Mouse (Mus musculus) forebrain, embryonic 14.5 days (tissue): Measurements from ENCODE around the gene Blmh. TPM values are rescaled to one million over a fixed set of nuclear protein-coding genes. Genes with fewer than 3 reads are reported as not detected.

ENCODE experiments used
- ATAC-seq: fragments of 200-750 bp; cut with Nextera tagmentation; 2 replicates; pipeline ENCODE4 v1.8.0; 2017; ENCODE audit warnings: mild to moderate bottlenecking, moderate library complexity
- DNase-seq: peaks from one replicate; pipeline ENCODE4 v3.0.0-alpha.2; 2015; ENCODE audit warnings: low spot score
- H3K27ac ChIP-seq: fragments of 300-500 bp; sonication (generic); 2 replicates; pipeline ENCODE4 v1.5.1; 2014; ENCODE audit warnings: low read depth, mild to moderate bottlenecking, control low read depth, low read length, moderate library complexity
- H3K27me3 ChIP-seq: fragments of 300-500 bp; sonication (generic); replicated peaks from 2 replicates; pipeline ENCODE4 v1.6.1; 2014; ENCODE audit warnings: low read length, control low read depth, mixed read lengths; ENCODE audit not compliant: control insufficient read depth, insufficient read depth
- H3K36me3 ChIP-seq: fragments of 300-500 bp; sonication (generic); 2 replicates; pipeline ENCODE4 v1.6.1; 2014; ENCODE audit warnings: low read length, control low read depth; ENCODE audit not compliant: control insufficient read depth, insufficient read depth
- H3K4me1 ChIP-seq: fragments of 300-500 bp; sonication (generic); 2 replicates; pipeline ENCODE4 v1.6.1; 2014; ENCODE audit warnings: antibody characterized with exemption, low read length, control low read depth; ENCODE audit not compliant: control insufficient read depth, insufficient read depth
- H3K4me2 ChIP-seq: fragments of 300-500 bp; sonication (generic); 2 replicates; pipeline ENCODE4 v1.6.1; 2014; ENCODE audit warnings: mild to moderate bottlenecking, control low read depth, low read length
- H3K4me3 ChIP-seq: fragments of 300-500 bp; sonication (generic); 2 replicates; pipeline ENCODE4 v1.5.1; 2014; ENCODE audit warnings: low read depth, low read length, control low read depth
- H3K9ac ChIP-seq: fragments of 300-500 bp; sonication (generic); 2 replicates; pipeline ENCODE4 v1.6.1; 2014; ENCODE audit warnings: mild to moderate bottlenecking, low read length, control low read depth, moderate library complexity
- H3K9me3 ChIP-seq: fragments of 300-500 bp; sonication (generic); replicated peaks from 2 replicates; pipeline ENCODE4 v1.6.1; 2016; ENCODE audit warnings: low read length, control low read depth, mixed read lengths; ENCODE audit not compliant: control insufficient read depth
- WGBS: fragments of 180-500 bp; shearing (Covaris S2); extraction: QIAGEN DNeasy Blood & Tissue Kit; methylation state at CpG from one replicate; pipeline ENCODE4 v1.1.7; 2014; 5-methylcytosine and 5-hydroxymethylcytosine counted together
- polyA plus RNA-seq: library from polyadenylated mRNA; unstranded; fragments of >200 nt; fragmentation: Nextera tagmentation; extraction: Ambion mirVana; gene quantifications from 2 replicates; pipeline ENCODE4 v1.2.1, GENCODE M21; 2014

Blmh gene
- polyA plus RNA-seq, 1 experiment from 2014 or later, result 119 TPM

DNA sequence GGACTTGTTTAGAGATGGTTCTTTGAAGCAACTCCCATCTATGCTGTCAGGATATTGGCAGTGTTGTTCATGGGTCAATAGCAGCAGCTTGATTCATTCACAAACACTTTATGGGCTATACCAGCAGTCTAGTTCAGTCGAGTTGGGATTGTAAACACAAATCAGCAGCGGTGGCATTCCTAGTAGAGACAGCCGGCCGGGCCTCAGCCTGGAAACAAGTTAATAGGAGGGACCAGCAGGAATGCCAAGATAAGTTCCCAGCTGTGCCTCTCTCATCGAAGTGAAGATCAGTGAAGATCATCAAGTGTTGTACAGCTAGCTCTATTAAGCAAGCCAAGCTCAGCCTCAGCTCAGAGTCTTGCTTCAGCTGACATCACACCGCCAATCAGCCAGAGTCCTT lies 28.2 kb upstream of the Blmh start:
- Histone ChIP-seq H3K9me3 (no peaks in the 10 kb centered on the region), H3K27ac (no peak overlapping the region), H3K4me1 (no peaks in the 10 kb centered on the region), H3K27me3 (no peaks in the 10 kb centered on the region), H3K4me3 (no peak overlapping the region), H3K4me2 (no peak overlapping the region), H3K9ac (no peak overlapping the region), H3K36me3 (no peaks in the 10 kb centered on the region)
- no peak for DNase-seq
- ATAC-seq, result no peak
- WGBS, result 77% methylated on average over 6 of the region's 6 CpGs

DNA sequence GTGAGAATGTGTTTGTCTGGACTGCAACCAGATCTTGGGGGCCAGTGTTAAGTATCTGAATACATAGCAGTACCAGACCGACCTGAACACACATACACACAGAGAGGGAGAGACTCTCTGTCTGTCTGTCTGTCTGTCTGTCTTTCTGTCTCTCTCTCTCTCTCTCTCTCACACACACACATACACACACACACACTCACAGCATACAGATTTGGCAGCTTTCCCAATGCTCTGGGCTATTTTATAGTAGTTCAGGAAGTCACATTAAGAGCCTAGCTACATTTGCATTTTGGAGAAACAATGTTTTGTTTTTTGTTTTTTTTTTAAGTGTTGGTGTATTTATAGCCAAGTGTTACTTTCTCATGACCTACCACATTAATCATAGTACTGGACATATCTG lies 27.5 kb upstream of the Blmh start:
- Histone ChIP-seq H3K4me3 (no peak overlapping the region), H3K9ac (no peak overlapping the region), H3K4me1 (no peaks in the 10 kb centered on the region), H3K9me3 (no peaks in the 10 kb centered on the region), H3K4me2 (no peak overlapping the region), H3K27me3 (no peaks in the 10 kb centered on the region), H3K36me3 (no peaks in the 10 kb centered on the region), H3K27ac (no peak overlapping the region)
- DNase-seq (no peak), ATAC-seq (no peak)
- 73% methylated on average over 1 of the region's 1 CpGs for WGBS

DNA sequence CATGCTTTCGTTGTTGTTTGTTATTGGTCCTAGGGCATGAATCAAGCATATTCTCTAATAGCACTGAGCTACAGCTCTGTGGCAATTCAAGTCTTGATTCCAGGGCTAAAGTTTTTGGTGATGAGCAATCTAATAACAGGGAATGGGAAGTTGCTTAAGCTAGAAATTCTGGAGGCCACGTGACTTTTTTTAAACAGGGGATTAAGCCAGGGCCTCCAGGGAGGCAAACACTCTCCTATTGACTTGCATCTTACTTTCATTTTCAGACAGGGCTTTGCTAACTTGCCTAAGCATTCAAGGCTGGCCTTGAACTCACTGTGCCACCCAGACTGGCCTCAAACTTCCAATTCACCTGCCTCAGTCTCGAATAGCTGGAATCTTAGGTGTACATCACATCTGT lies 26.7 kb upstream of the Blmh start:
- Histone ChIP-seq H3K27ac (no peak overlapping the region), H3K36me3 (no peaks in the 10 kb centered on the region), H3K27me3 (no peaks in the 10 kb centered on the region), H3K9me3 (no peaks in the 10 kb centered on the region), H3K9ac (no peak overlapping the region), H3K4me3 (no peak overlapping the region), H3K4me2 (no peak overlapping the region), H3K4me1 (no peaks in the 10 kb centered on the region)
- ATAC-seq (no peak), DNase-seq (no peak)
- 42% methylated on average over 3 of the region's 3 CpGs for WGBS

DNA sequence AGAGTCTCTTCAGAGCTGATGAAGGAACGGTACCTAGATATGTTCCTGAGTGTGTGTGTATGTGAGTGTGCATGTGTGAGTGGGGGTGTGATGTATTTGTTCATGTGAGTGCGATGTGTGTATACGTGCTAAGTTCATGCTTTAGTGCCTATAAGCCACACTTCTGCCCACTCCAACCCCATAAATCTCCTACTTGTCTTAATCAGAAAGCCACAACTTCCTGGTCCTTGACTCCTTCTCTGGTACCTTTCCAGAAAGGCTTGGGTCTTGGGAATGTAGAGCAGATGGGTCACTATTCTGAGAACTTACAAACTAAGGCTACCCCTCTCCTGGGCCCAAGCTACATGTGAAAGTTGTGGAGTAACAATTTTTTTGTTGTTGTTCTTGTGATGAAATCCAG lies 25.9 kb upstream of the Blmh start:
- ATAC-seq, result no peak
- no peak overlapping the region for H3K9ac ChIP-seq
- 94% methylated on average over 3 of the region's 3 CpGs for WGBS

DNA sequence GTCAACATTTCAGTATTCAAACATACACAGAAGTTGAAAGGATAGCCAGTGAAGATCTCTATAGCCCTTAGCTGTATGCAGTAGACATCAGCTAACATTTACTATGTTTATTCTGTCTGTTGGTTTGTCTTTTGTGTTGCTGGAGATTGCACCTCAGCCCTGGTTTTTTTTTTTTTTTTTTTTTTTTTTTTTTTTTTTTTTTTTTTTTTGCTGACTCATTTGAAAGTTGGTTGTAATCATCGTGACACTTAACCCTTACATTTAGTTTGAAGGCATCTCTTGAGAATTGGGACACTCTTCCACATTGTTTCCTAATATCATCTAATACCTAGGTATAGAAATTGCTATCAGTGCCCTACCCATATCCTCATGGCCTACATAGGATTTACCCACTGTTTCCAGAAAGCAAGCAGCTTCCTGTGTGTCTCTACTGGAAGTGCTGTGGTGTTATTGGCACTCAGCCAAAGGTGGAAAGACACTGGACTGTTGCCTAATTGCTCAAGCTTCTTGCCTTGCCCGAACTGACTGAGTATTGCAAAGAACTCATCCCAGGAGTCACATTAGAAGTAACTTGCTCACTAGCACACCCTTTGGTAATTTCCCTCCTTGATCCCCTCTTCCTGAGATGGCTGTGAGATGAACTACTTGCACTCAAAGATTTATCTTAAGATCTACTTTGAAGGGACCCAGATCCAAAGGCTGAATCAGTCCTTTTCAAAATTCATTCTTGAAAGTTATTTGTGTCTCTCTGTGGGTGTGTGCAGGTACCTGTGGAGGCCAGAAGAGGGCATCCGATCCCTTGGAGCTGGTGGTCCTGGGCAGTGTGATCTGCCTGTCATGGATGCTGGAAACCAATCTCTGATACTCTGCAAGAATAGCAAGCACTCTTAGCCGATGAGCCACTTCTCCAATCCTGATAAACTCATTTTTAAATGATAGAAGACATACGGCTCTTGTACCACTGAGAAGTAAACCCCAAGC lies 24.6 kb upstream of the Blmh start:
- Histone ChIP-seq H3K36me3 (no peaks in the 10 kb centered on the region), H3K27me3 (no peaks in the 10 kb centered on the region), H3K4me3 (no peak overlapping the region), H3K4me2 (no peak overlapping the region), H3K9ac (no peak overlapping the region), H3K9me3 (no peaks in the 10 kb centered on the region), H3K4me1 (no peaks in the 10 kb centered on the region), H3K27ac (no peak overlapping the region)
- WGBS, result 69% methylated on average over 5 of the region's 5 CpGs
- no peak for ATAC-seq
- no peak for DNase-seq

More for the DNA sequence above, 25.9 kb upstream of the Blmh start:
- H3K36me3 ChIP-seq, result no peaks in the 10 kb centered on the region
- H3K9me3 ChIP-seq, result no peaks in the 10 kb centered on the region
- no peak overlapping the region for H3K4me2 ChIP-seq
- H3K27me3 ChIP-seq, result no peaks in the 10 kb centered on the region
- H3K4me3 ChIP-seq, result no peak overlapping the region
- DNase-seq, result no peak
- no peaks in the 10 kb centered on the region for H3K4me1 ChIP-seq
- no peak overlapping the region for H3K27ac ChIP-seq

DNA sequence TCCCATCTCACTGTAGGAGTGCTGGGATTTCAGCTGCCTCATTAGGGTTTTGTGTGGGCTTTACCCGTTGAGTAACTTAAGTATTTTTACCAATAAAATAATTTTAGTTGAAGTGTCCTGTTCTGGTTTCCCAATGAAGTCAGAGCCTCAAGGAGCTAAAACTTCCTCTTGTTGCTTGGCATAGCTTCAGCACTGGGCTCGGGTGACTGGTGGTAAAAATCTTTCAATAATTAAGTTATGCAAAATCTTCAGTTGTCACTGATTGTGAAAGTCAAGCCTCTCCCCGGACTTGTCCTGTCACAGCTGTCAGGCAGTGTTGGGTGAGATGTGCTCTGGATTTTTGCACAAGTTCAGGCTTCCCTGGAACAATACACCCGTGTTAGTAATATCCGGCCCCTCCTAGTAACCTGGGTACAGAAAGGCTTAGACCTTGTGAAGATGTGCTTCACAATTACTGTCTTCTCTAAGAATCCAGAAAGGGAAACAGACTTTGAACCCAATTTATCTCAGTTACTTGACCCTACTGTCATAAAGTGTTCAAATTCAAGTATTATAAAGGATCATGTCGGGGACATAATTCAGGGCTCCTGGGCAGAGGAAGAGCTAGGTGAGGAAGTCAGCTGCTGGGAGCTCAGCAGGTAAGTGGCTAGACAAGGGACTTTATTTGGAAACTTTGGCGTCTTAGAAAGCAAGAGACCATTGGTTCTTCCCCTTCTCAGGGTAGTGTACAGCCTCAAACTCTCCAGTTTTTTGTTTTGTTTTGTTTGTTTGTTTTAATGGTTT lies 22.8 kb upstream of the Blmh start, which contains the start of gene Tmigd1:
Gene Tmigd1, plus strand, starts transcription at position 581 of the 783 bp plus-strand sequence.
- Histone ChIP-seq H3K27me3 (no peaks in the 10 kb centered on the region), H3K4me2 (no peak within 1 kb of the TSS), H3K9me3 (no peaks in the 10 kb centered on the region), H3K36me3 (no peaks in the 10 kb centered on the region), H3K27ac (no peak within 1 kb of the TSS), H3K9ac (no peak within 1 kb of the TSS), H3K4me3 (no peak within 1 kb of the TSS), H3K4me1 (no peaks in the 10 kb centered on the region)
- ATAC-seq (no peak), DNase-seq (no peak)
- WGBS, result 83% methylated on average over 7 of the region's 7 CpGs

DNA sequence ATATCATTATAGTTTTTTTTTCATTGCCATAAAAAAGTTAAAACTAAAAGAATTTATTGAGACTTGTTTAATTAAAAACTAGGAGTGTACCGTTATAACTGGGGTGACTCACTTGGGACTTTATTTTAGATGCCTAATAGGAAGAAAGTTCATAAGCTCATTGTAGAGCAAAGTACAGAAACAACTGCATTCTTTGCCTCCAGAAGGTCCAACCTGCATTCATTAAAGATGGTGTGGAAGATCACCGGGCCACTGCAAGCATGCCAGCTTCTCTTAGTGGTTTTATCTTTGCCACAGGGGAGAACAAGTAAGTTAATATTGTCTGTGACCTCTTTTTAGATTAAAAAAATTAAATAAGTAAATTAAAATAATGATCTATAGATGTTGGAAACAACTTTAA lies 20.3 kb upstream of the Blmh start:
- 88% methylated on average over 2 of the region's 2 CpGs for WGBS

DNA sequence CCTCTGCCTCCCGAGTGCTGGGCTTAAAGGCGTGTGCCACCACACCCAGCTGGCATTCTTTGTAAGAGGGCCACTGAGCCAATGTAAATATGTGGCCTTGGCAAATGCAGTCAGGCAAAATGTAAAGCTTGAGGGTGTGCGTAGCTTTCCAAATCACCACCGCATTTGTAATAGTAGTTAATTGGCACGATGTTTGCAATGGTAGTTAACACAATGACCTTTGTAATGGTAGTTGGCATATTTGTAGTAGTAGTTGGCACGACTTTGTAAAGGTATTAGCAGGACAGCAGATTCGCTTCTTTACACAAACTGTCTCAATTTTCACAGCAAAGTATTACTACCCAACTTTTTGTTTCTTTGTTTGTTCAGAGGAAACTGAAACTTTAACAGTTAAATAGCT lies 16.0 kb upstream of the Blmh start:
- DNase-seq (no peak), ATAC-seq (no peak)
- WGBS, result 84% methylated on average over 7 of the region's 7 CpGs
- no peak overlapping the region for H3K9ac ChIP-seq
- no peaks in the 10 kb centered on the region for H3K9me3 ChIP-seq
- no peak overlapping the region for H3K4me3 ChIP-seq
- H3K27ac ChIP-seq, result no peak overlapping the region
- H3K4me2 ChIP-seq, result no peak overlapping the region
- H3K36me3 ChIP-seq, result no peaks in the 10 kb centered on the region
- no peaks in the 10 kb centered on the region for H3K27me3 ChIP-seq
- peaks cover 7% of the 10 kb centered on the region; the same call in 1 of the 2 replicates for H3K4me1 ChIP-seq

More for the DNA sequence above, 20.3 kb upstream of the Blmh start:
- Histone ChIP-seq H3K36me3 (no peaks in the 10 kb centered on the region), H3K9me3 (no peaks in the 10 kb centered on the region), H3K27me3 (no peaks in the 10 kb centered on the region), H3K27ac (no peak overlapping the region), H3K4me2 (no peak overlapping the region), H3K4me1 (no peaks in the 10 kb centered on the region), H3K4me3 (no peak overlapping the region), H3K9ac (no peak overlapping the region)
- DNase-seq (no peak), ATAC-seq (no peak)
